Mouse (Mus musculus) heart, postnatal 25 days (tissue): ENCODE measurements around the gene Mtus2. TPM values are rescaled to one million over a fixed set of nuclear protein-coding genes. Genes with fewer than 3 reads are reported as not detected.

Experiments
- DNase-seq: peaks from one replicate; pipeline ENCODE4 v3.0.0; 2022; ENCODE audit warnings: low spot score
- intact Hi-C: fragments of 180-260 bp; cut with DNase I; formaldehyde crosslinking; loops from one replicate; pipeline ENCODE4 v1.15.1; 2025
- total RNA-seq, 2 experiments: library from RNA; stranded (reverse); gene quantifications; 2 replicates each; pipeline ENCODE4 v1.2.3; 2021

Gene Mtus2
- total RNA-seq, 2 experiments from 2014 or later: 98.1 to 109 TPM

GRCm38 (mm10) chr5:148090191-148090821 lies 133.2 kb downstream of the Mtus2 start:
- no peak for DNase-seq
- intact Hi-C loops: no loop called here

GRCm38 (mm10) chr5:148094640-148095039 lies 137.5 kb downstream of the Mtus2 start:
- intact Hi-C loops: no loop called here
- no peak for DNase-seq

- DNase-seq: no peak
- intact Hi-C loops: no loop called here
Measured at GRCm38 (mm10) chr5:148099356-148099755, 142.2 kb downstream of the Mtus2 start.

- no peak for DNase-seq
Measured at GRCm38 (mm10) chr5:148107324-148107723, 150.2 kb downstream of the Mtus2 start.

GRCm38 (mm10) chr5:148107890-148108289 lies 150.8 kb downstream of the Mtus2 start:
- intact Hi-C loops: no loop called here
- DNase-seq: no peak

More at GRCm38 (mm10) chr5:148107324-148107723, 150.2 kb downstream of the Mtus2 start:
- intact Hi-C loops: no loop called here

- no peak for DNase-seq
- intact Hi-C loops: no loop called here
Measured at GRCm38 (mm10) chr5:148108314-148108713, 151.2 kb downstream of the Mtus2 start.

- no peak for DNase-seq
- intact Hi-C loops: no loop called here
Measured at GRCm38 (mm10) chr5:148115207-148115817, 158.2 kb downstream of the Mtus2 start.

GRCm38 (mm10) chr5:148124354-148124753 lies 167.2 kb downstream of the Mtus2 start:
- intact Hi-C loops: no loop called here
- no peak for DNase-seq

DNA sequence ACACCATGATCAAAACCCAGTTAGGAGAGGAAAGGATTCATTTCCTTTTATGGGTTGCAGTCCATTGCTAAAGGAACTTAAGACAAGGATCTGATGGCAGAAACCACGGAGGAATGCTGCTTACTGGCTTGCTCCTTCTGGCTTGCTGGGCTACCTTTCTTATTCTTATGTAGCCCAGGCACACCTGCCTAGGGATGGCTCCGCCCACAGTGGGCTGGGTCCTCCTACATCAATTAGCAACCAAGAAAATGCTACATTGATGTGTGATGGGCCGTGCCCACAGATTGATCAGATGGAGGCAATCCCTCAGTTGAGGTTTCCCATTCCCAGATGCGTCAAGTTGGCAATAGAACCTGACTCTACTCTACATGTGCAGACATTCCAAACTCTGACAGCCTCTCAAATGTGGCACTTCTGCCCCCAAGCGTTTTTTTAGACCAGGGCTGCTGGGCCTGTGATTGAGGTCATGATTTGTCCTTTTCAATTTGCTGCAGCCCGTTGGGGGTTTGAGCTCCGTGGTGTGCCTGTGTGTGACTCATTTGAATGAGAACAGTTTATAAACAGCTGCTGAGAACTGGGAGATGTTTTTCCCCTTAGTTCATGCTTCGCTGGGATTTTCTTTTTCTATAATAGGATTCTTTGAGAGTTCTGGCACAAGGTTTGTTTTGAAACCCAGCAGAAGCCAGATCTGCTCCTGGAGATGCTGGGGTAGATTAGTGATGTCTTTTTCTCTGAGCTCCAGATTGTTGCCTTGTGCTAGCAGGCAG lies 173.8 kb downstream of the Mtus2 start:
- intact Hi-C loops: loop anchor here (5.0 kb wide), 1 partner anchor 174 kb away; the partner anchor contains the start of gene Mtus2
- peak; percentile 13 for DNase-seq

DNA sequence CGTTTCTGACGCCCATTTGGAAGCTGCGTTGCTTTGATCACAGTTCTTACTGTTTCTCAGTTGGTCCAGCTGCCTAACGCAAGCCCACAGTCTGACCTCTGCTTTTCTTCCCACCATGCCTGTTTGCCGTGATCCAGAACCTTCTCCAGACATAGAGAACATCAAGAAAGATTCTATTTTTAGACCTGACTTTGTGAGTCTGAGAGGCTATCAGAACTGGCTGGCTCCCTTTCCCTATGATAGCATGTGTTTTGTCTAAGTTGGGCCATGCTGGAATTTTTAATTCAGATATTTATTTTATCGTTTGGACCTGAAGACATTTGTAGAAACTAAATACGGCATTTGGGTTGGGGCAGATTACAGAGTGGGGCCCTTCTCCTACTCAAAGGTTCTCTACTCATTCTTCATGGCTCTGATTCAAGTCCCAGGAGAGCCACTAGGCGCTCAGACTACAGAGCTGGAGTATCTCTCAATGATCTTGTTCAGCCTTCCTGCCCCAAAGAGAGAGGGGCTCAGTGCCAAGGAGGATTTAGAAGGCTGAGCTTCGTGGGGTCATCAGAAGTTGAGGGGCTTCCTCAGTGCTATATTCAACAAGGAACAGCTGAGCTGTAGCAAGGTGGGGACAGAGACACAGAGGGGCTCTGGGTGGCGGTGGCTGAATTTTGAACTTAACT lies 174.5 kb downstream of the Mtus2 start:
- intact Hi-C loops: loop anchor here (5.0 kb wide), 1 partner anchor 174 kb away; the partner anchor contains the start of gene Mtus2
- no peak for DNase-seq

- intact Hi-C loops: loop anchor here (5.0 kb wide), 1 partner anchor 176 kb away; the partner anchor contains the start of gene Mtus2
- DNase-seq: no peak
Measured at GRCm38 (mm10) chr5:148133448-148134060, 176.4 kb downstream of the Mtus2 start.

DNA sequence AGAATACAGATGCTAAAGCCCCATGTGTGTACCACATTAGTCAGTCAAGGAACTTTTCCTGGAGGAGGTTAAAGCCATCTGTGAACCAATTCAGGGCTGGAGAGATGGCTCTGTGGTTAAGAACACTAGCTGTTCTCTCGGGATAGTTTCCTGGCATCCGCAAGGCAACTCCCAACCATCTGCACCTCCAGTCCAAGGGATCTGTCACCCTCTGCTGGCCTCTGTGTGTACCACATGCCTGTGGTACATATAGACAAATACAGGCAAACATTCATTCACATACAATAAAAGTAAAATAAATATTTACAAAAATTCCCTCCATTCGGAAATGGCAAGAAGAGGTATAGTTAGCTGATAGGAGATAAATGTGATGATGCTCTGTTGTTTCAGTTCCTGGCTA lies 184.5 kb downstream of the Mtus2 start:
- no peak for DNase-seq
- intact Hi-C loops: no loop called here

DNA sequence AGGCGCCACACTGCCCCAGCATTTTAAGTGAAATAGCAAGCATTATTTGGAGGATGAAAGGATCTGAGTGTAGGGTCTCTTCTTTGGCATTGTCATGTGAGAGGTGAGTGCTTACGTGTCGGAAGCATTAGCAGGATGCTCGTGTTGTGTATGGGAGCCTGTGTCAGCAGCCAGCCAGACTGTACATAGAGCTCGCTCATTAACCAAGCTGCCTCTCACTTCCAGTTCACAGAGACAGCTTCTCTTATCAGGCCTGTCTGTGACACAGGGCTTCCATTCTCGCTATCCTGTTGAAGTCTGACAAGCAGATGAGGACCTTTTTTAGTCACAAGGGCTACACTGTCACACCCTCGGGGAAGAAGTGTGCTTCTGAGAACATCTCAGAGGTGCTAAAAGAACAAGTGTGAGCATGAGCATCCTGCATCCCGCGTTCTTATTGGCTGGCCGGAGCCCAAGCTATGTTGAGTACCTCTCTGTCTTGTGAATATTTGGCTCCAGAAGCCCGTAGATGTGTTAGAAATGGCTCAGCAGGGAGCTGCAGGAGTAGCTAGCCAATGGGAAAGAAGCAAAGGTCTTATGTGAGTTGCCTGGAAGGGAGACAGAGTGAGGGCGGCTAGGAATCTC lies 189.2 kb downstream of the Mtus2 start:
- intact Hi-C loops: no loop called here
- DNase-seq: no peak

- intact Hi-C loops: no loop called here
- no peak for DNase-seq
Measured at GRCm38 (mm10) chr5:148151894-148152599, 194.9 kb downstream of the Mtus2 start.

- intact Hi-C loops: no loop called here
- DNase-seq: no peak
Measured at GRCm38 (mm10) chr5:148152600-148153402, 195.7 kb downstream of the Mtus2 start.

DNA sequence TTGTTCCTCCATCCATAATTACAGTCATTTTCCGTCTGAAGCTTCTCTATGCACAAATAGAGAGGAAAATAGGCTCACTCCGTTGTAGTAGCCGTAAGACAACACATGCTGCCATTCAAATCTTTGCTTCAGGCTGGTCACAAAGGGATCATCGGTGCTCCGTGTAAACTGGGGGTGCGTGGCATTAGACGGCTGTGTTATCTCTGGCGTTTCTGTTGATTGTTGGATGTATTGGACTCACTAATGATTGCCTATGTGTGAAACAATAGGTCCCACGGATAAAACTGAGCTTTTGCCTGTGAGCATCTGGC lies 196.2 kb downstream of the Mtus2 start:
- intact Hi-C loops: no loop called here
- no peak for DNase-seq

DNA sequence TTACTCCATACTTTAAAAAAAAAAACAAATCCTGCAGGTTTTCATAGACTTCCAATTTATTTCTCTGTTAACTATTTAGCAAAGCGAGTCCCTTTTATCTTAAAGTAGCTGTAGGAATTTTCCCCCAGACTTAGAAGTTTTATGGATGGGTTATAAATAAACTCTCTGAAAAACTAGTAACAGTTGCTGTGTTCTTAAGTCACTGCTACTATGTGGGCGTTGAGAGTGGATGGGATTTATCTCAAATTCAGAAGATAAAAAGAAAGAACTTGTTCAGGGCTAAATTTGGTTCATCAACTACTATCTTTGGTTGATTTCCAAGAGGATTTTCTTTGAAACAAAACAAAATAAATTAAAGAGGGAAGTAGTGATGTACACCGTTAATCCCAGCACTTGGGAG lies 197.6 kb downstream of the Mtus2 start:
- intact Hi-C loops: no loop called here
- DNase-seq: no peak

GRCm38 (mm10) chr5:148159328-148159727 lies 202.2 kb downstream of the Mtus2 start:
- intact Hi-C loops: no loop called here
- no peak for DNase-seq
